Mouse (Mus musculus) ovary, postnatal 14 days (tissue): ENCODE results near the gene Fars2.
A peak's percentile ranks its signal among the peaks of the same experiment; 100 is the strongest.

ENCODE experiments used
- DNase-seq: peaks from one replicate; pipeline ENCODE4 v3.0.0; 2022; ENCODE audit warnings: low spot score

Gene Fars2

GRCm38 (mm10) chr13:36683581-36683980 is 566.4 kb downstream of the Fars2 start:
- no peak for DNase-seq

- DNase-seq, result no peak
Measured at GRCm38 (mm10) chr13:36695516-36696201, 578.4 kb downstream of the Fars2 start.

- DNase-seq, result peak; percentile 4
Measured at GRCm38 (mm10) chr13:36696351-36696771, 579.1 kb downstream of the Fars2 start.

- DNase-seq, result no peak
Measured at GRCm38 (mm10) chr13:36707088-36707690, 590.0 kb downstream of the Fars2 start.

- DNase-seq, result no peak
Measured at GRCm38 (mm10) chr13:36714101-36714500, 596.9 kb downstream of the Fars2 start.

- no peak for DNase-seq
Measured at GRCm38 (mm10) chr13:36716708-36717107, 599.5 kb downstream of the Fars2 start.

GRCm38 (mm10) chr13:36717376-36717775 is 600.2 kb downstream of the Fars2 start:
- DNase-seq, result no peak

- no peak for DNase-seq
Measured at GRCm38 (mm10) chr13:36720297-36721017, 603.2 kb downstream of the Fars2 start.

GRCm38 (mm10) chr13:36722309-36722708 is 605.1 kb downstream of the Fars2 start:
- DNase-seq, result no peak

- DNase-seq, result no peak
Measured at GRCm38 (mm10) chr13:36723726-36724300, 606.6 kb downstream of the Fars2 start.

- no peak for DNase-seq
Measured at GRCm38 (mm10) chr13:36724533-36725470, 607.6 kb downstream of the Fars2 start.

- DNase-seq, result no peak
Measured at GRCm38 (mm10) chr13:36725881-36726280, 608.7 kb downstream of the Fars2 start.

GRCm38 (mm10) chr13:36726551-36726950 is 609.3 kb downstream of the Fars2 start:
- no peak for DNase-seq

- DNase-seq, result no peak
Measured at GRCm38 (mm10) chr13:36726951-36727778, 610.0 kb downstream of the Fars2 start.

GRCm38 (mm10) chr13:36727779-36728470 is 610.7 kb downstream of the Fars2 start:
- no peak for DNase-seq

GRCm38 (mm10) chr13:36728509-36728908 is 611.3 kb downstream of the Fars2 start:
- no peak for DNase-seq

- no peak for DNase-seq
Measured at GRCm38 (mm10) chr13:36729731-36730340, 612.6 kb downstream of the Fars2 start.

GRCm38 (mm10) chr13:36730341-36730761 is 613.1 kb downstream of the Fars2 start:
- no peak for DNase-seq
